Mouse (Mus musculus) small intestine, adult 2 months (tissue): ENCODE data around the gene Trim25.

ENCODE experiments used
- CTCF ChIP-seq: fragments of 200-500 bp; IDR thresholded peaks from 2 replicates; pipeline ENCODE4 v1.5.1; 2012; ENCODE audit warnings: low read depth, mild to moderate bottlenecking, control low read depth, inconsistent platforms, low read length, moderate library complexity, mixed read lengths; ENCODE audit not compliant: insufficient replicate concordance, insufficient read length; ENCODE audit errors: extremely low read depth
- POLR2A ChIP-seq: fragments of 200-500 bp; IDR thresholded peaks from 2 replicates; pipeline ENCODE4 v1.6.1; 2012; ENCODE audit warnings: low read depth, mild to moderate bottlenecking, control low read depth, inconsistent platforms, low read length, moderate library complexity

GRCm38 (mm10) chr11:88999723-89000526 lies 749 bp downstream of the Trim25 start:
- TF ChIP-seq CTCF (no peak), POLR2A (no peak)
